25 mouse cellular contexts compared by ENCODE assay signal in the genomic region with DNA sequence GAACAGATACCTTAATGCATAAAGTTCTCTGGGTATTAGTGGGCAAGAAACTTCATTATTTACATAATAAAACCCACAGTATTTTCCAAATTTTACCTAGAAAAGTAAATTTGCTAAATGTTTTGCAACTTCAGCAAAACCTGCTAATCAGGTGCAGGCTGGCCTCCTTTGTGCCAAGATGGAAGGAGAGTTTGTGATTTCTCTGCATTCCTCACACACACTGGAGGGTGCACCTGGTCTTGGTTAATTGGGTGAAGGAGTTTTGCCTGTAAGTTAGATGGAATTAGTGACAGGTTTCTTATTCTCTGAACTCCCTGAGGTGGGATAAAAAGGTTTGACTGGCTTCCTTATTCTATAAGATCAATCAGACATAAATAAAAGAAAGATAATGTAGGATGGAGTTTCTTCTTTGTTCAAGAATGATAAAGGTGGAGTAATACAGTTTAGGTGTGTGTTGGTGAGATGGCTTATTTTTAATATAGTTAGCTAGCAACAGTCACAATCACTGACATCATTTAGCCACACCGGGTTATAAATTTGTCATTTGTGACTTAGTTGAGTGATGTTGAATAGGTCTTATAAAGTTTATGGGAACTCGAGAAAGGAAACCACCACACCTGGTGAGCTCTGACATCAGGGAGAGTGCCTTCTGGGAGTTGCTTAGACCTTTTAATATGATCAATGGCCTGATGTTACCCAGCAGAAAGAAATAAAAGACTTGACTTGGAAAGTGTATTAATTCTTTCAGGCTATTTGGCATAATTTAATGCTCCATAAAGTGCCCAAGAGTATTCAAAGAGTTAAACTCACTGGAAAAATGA.
A peak's percentile ranks its signal among the peaks of the same experiment; 100 is the strongest.
DNase-seq lines count a peak whose midpoint lies in the region; ATAC-seq lines count a peak whose summit lies in the region.
"Had no signal": no experiment of that assay in that cellular context is flagged by ENCODE, and none has a peak within 500 bp of the region (broad histone marks: within the 10 kb centered on the region; RNA-seq: fewer than 3 reads in every experiment).

No protein-coding gene starts in this region.

- H3K36me3 ChIP-seq in limb, embryonic 12.5 days: no peaks in the 10 kb centered on the region
- H3K36me3 ChIP-seq: embryonic facial prominence, embryonic 12.5 days; embryonic facial prominence, embryonic 15.5 days; forebrain, embryonic 12.5 days; forebrain, embryonic 15.5 days; heart, embryonic 10.5 days; heart, embryonic 13.5 days had no signal

- 26% methylated on average over 2 of the region's 2 CpGs for WGBS in limb, embryonic 12.5 days

- DNase-seq in forelimb bud, embryonic 11.5 days (ENCODE audit: low read depth, low spot score): peak; percentile 70
- DNase-seq in hindlimb bud, embryonic 11.5 days (ENCODE audit: extremely low spot score, low read depth, low spot score): peak; percentile 68
- DNase-seq in lung, postnatal 4 days: no peak
- DNase-seq in thymus, postnatal 4 days: no peak
- no peak for DNase-seq in adrenal gland, adult 18-20 months (ENCODE audit: low spot score in 2 of 2)
- DNase-seq: adrenal gland, adult 8-10 months; adrenal gland, postnatal 25 days; cerebellum, adult 11-12 months; cerebellum, adult 8-10 months; cerebellum, postnatal 10 days; cerebellum, postnatal 36 days; gastrocnemius, postnatal 10 days; gastrocnemius, postnatal 36 days; heart, adult 2 months; heart, postnatal 14 days; heart, postnatal 4 days had no signal

- H3K4me3 ChIP-seq in limb, embryonic 12.5 days (replicated peaks): no peak overlapping the region
- H3K4me3 ChIP-seq: embryonic facial prominence, embryonic 12.5 days; embryonic facial prominence, embryonic 15.5 days; forebrain, embryonic 12.5 days; forebrain, embryonic 15.5 days; heart, adult 2 months; heart, embryonic 10.5 days; heart, embryonic 13.5 days had no signal

- H3K4me2 ChIP-seq in limb, embryonic 12.5 days: no peak overlapping the region
- H3K4me2 ChIP-seq: embryonic facial prominence, embryonic 12.5 days; embryonic facial prominence, embryonic 15.5 days; forebrain, embryonic 12.5 days; forebrain, embryonic 15.5 days; heart, embryonic 13.5 days; hindbrain, embryonic 14.5 days had no signal

- no peak overlapping the region for H3K27ac ChIP-seq in limb, embryonic 12.5 days
- H3K27ac ChIP-seq: embryonic facial prominence, embryonic 12.5 days; embryonic facial prominence, embryonic 15.5 days; forebrain, embryonic 12.5 days; forebrain, embryonic 15.5 days; heart, adult 2 months; heart, embryonic 10.5 days; heart, embryonic 13.5 days; hindbrain, embryonic 14.5 days had no signal

- H3K4me1 ChIP-seq in limb, embryonic 12.5 days (replicated peaks): no peaks in the 10 kb centered on the region
- H3K4me1 ChIP-seq: embryonic facial prominence, embryonic 12.5 days; embryonic facial prominence, embryonic 15.5 days; forebrain, embryonic 12.5 days; forebrain, embryonic 15.5 days had no signal

- no peaks in the 10 kb centered on the region for H3K27me3 ChIP-seq in limb, embryonic 12.5 days
- H3K27me3 ChIP-seq: embryonic facial prominence, embryonic 12.5 days; embryonic facial prominence, embryonic 15.5 days; forebrain, embryonic 12.5 days; forebrain, embryonic 15.5 days; heart, embryonic 13.5 days had no signal

- peak; percentile 52; the same call in 1 of the 2 replicates for ATAC-seq in limb, embryonic 12.5 days (ENCODE audit: insufficient number of reproducible peaks, insufficient read depth, low FRiP score, low TSS enrichment, low read depth)
- ATAC-seq: CD4-positive, CD25-positive, alpha-beta regulatory T cell, adult 4 months; forebrain, embryonic 15.5 days had no signal

- no peaks in the 10 kb centered on the region for H3K9me3 ChIP-seq in limb, embryonic 12.5 days
- H3K9me3 ChIP-seq: embryonic facial prominence, embryonic 12.5 days; embryonic facial prominence, embryonic 15.5 days; forebrain, embryonic 12.5 days; forebrain, embryonic 15.5 days; heart, embryonic 10.5 days had no signal

- H3K9ac ChIP-seq in limb, embryonic 12.5 days (replicated peaks): no peak overlapping the region
- H3K9ac ChIP-seq: embryonic facial prominence, embryonic 12.5 days; embryonic facial prominence, embryonic 15.5 days; forebrain, embryonic 12.5 days; forebrain, embryonic 15.5 days; heart, embryonic 13.5 days; hindbrain, embryonic 14.5 days had no signal

Comparison
In these comparisons a context has a peak if more than half of its experiments do, and no peak if none do; other contexts are left out.
1. DNase-seq: peak in forelimb bud, embryonic 11.5 days (single experiment) and hindlimb bud, embryonic 11.5 days (single experiment); none in lung, postnatal 4 days (0 of 2), thymus, postnatal 4 days (single experiment) and adrenal gland, adult 18-20 months (0 of 2).